Mouse (Mus musculus): Measurements from ENCODE around the gene Zfp931. TPM values are rescaled to one million over a fixed set of nuclear protein-coding genes. Genes with fewer than 3 reads are reported as not detected.
"Not testable (repeated sequence)": the region's sequence is repeated elsewhere in the genome, so short reads cannot be mapped to it uniquely, and the experiment has no call there.

Zfp931 gene
- total RNA-seq (2014; rRNA removed) (12.6 and 16.0 TPM in 2 replicates), polyA plus RNA-seq (2015; fragmentation: Nextera tagmentation; extraction: Ambion mirVana) (10.9 and 13.1 TPM in 2 replicates)

DNA sequence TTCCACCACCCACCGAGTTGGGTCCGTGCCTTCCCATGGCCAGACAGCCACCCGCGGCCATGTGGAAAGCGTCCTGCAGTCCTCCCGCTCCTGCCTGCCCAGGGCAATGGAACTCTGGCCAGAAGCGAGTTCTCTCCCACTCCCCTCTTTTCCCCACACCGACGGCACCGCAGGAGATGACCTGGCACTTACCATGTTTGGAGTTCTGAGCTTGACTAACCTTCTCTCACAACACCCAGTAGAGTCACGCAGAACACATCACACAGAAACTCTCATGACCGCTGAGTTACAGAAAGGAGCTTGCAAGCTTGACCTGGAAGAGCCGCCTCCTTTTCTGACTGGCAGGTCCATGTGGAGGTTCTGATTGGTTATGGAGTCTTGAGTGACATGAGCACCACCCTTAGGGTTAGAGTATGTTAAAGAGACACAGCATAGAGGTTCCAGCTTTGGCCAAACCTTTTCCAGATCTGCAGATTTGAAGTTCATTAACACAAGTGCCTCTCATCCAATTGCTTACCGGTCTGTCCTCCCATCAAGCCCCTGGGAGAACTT is at the start of gene Zfp931:
Gene Zfp931 (minus strand): TSS at position 311 of the 552 bp plus-strand sequence.
- not testable (repeated sequence) for H3K4me1 ChIP-seq (ENCODE audit: insufficient read depth); ATAC-seq; DNase-seq; H3K9ac ChIP-seq; H3K36me3 ChIP-seq (ENCODE audit: insufficient read depth); H3K27me3 ChIP-seq (ENCODE audit: insufficient read depth, low read length); H3K27ac ChIP-seq (ENCODE audit: low read depth, low read length); H3K9me3 ChIP-seq (ENCODE audit: low read length)
- Histone ChIP-seq H3K4me2 (ENCODE audit: low read depth) (peak within 1 kb of the TSS; percentile 47), H3K4me3 (ENCODE audit: low read depth, low read length) (peak within 1 kb of the TSS; percentile 31)
- 0% methylated on average over 2 of the region's 14 CpGs for WGBS

DNA sequence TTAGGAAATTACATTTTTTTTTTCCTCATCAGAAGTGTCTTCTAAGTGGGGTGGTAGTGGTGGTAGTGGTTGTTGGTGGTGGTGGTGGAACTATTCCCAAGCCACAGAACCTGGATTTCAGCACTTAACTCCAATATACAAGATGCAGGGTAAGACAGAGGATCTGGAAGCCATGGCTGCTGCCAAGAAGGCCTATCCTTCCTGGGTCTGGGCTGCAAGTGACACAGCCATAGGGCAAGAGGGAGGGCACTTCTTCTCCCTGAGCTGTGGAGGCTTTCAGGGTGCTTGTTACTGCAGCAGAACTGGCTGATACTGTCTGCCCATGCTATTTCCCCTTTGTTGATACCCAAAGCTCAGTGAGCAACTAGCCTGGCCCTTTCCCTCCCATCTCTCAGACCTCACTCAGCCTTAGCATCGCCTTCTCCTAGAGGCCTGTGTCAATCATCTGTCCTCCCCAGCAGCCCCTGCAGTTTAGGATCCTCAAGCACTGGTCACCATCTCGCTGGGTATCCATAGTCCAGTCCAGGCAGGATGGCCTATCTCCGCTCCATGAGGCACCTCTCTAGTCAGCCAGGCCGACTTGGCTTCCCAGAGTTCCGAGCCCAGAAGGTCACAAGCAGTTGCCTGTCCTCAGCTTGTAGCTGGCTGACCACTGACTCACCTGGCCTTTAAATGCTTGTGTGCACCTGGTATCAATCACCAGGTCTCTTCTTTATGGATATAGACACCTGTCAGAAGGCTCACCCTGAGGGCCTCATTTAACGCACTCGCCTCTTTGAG is 48.0 kb upstream of the Zfp931 start:
- no peak for ATAC-seq

DNA sequence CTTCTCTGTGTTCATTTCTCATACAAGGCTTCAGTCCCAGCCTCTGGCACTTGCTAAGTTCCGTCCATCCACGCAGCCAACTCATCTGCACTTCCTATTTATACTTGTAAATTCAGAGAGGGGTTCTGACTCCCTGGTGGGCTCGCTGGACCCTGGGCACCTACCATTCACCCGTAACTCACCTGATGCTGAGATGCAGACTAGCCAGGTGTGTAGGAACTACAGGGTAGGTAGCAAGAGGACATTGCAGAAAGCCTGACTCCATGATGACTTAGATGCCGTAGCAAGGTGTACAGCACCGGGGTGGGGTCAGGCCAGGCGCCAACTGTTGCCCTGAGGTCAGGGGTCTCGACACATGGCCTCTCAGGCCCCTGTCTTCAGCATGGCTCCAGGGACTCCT is 47.2 kb upstream of the Zfp931 start:
- 84% methylated on average over 8 of the region's 8 CpGs for WGBS
- no peaks in the 10 kb centered on the region for H3K36me3 ChIP-seq (ENCODE audit: insufficient read depth)

More for the DNA sequence above, 48.0 kb upstream of the Zfp931 start:
- DNase-seq: no peak
- 96% methylated on average over 7 of the region's 7 CpGs for WGBS
- H3K27me3 ChIP-seq (ENCODE audit: insufficient read depth, low read length): no peaks in the 10 kb centered on the region
- no peaks in the 10 kb centered on the region for H3K9me3 ChIP-seq (ENCODE audit: low read length)
- no peak for TF ChIP-seq CTCF (IDR thresholded peaks at IDR 0.05; ENCODE audit: low read depth)
- no peak overlapping the region for H3K4me3 ChIP-seq (ENCODE audit: low read depth, low read length)
- no peak overlapping the region for H3K9ac ChIP-seq
- H3K36me3 ChIP-seq (ENCODE audit: insufficient read depth): no peaks in the 10 kb centered on the region
- no peak overlapping the region for H3K4me2 ChIP-seq (ENCODE audit: low read depth)
- peaks cover 3% of the 10 kb centered on the region; the same call in 1 of the 2 replicates for H3K4me1 ChIP-seq (ENCODE audit: insufficient read depth)
- no peak overlapping the region for H3K27ac ChIP-seq (ENCODE audit: low read depth, low read length)

DNA sequence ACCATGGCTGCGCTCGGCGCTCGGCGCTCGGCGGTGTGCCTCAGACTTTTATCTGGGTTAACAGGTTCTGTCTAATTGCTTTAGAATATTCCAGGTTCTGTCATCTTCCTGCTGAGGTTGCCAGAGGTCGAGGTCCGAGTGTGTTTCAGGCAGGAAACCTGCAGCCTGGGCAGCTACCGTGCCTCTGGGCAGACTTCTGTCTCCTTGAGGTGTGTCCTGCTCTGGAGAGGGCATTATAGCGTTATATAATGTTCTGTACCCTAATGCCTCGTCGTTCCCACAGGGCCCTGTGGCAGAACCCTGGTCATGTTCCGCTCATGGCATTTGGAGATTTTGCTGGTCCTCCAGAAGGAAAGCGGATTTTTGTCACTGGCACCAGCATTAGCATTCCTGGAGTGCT is 45.2 kb upstream of the Zfp931 start:
- ATAC-seq: no peak
- Histone ChIP-seq H3K27me3 (ENCODE audit: insufficient read depth, low read length) (peaks cover 4% of the 10 kb centered on the region; the same call in 1 of the 2 replicates), H3K4me3 (ENCODE audit: low read depth, low read length) (no peak overlapping the region), H3K9me3 (ENCODE audit: low read length) (no peaks in the 10 kb centered on the region), H3K4me2 (ENCODE audit: low read depth) (no peak overlapping the region), H3K36me3 (ENCODE audit: insufficient read depth) (no peaks in the 10 kb centered on the region), H3K27ac (ENCODE audit: low read depth, low read length) (no peak overlapping the region), H3K4me1 (ENCODE audit: insufficient read depth) (no peaks in the 10 kb centered on the region), H3K9ac (no peak overlapping the region)
- WGBS: 71% methylated on average over 15 of the region's 15 CpGs
- DNase-seq: no peak
- no peak for TF ChIP-seq CTCF (IDR thresholded peaks at IDR 0.05; ENCODE audit: low read depth)

More for the DNA sequence above, 47.2 kb upstream of the Zfp931 start:
- H3K4me3 ChIP-seq (ENCODE audit: low read depth, low read length): no peak overlapping the region
- H3K9me3 ChIP-seq (ENCODE audit: low read length): no peaks in the 10 kb centered on the region
- no peak overlapping the region for H3K9ac ChIP-seq
- H3K4me1 ChIP-seq (ENCODE audit: insufficient read depth): peaks cover 3% of the 10 kb centered on the region; the same call in 1 of the 2 replicates
- H3K27ac ChIP-seq (ENCODE audit: low read depth, low read length): no peak overlapping the region
- DNase-seq: no peak
- no peak for TF ChIP-seq CTCF (IDR thresholded peaks at IDR 0.05; ENCODE audit: low read depth)
- H3K27me3 ChIP-seq (ENCODE audit: insufficient read depth, low read length): no peaks in the 10 kb centered on the region
- ATAC-seq: no peak
- no peak overlapping the region for H3K4me2 ChIP-seq (ENCODE audit: low read depth)

DNA sequence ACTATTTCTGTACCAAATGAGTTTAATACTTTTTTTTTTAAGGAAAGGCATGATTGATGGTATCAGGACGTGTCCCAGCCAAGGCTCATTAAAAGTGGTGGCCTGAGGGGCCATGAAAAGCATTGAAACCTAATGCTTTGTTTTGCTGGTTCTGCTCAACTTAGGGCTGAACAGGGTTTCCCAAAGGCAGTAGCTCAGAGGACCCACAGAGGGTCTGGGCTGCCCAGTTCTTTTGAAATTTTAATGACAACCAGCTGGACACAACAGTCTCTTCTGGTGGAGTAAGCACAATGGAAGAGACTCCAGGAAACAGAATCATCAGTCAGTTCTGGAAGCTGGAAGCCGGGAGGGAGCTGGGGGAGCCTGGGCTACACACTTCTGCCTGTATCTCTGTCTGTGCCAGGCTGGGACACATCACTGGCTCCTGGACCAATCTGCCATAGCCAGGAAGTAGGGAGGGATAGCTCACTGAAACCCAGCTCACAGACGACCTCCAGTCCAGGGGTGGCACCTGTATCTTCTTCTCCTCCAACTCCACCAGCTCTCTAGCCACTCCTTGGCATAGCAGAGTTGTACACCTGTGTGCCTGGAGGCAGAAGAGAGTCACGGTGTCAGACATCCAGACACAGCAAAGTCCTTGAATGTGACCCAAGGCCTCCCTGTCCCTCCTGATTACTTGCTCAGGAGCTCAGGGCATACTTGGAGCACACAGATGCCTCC is 43.8 kb upstream of the Zfp931 start:
- no peak overlapping the region for H3K9ac ChIP-seq
- peaks cover 6% of the 10 kb centered on the region; the same call in 1 of the 2 replicates for H3K27me3 ChIP-seq (ENCODE audit: insufficient read depth, low read length)
- no peak overlapping the region for H3K4me2 ChIP-seq (ENCODE audit: low read depth)
- no peak overlapping the region for H3K27ac ChIP-seq (ENCODE audit: low read depth, low read length)
- H3K4me1 ChIP-seq (ENCODE audit: insufficient read depth): no peaks in the 10 kb centered on the region
- DNase-seq: no peak
- no peaks in the 10 kb centered on the region for H3K9me3 ChIP-seq (ENCODE audit: low read length)
- no peak overlapping the region for H3K4me3 ChIP-seq (ENCODE audit: low read depth, low read length)
- no peak for TF ChIP-seq CTCF (IDR thresholded peaks at IDR 0.05; ENCODE audit: low read depth)
- WGBS: 31% methylated on average over 4 of the region's 4 CpGs
- ATAC-seq: no peak
- H3K36me3 ChIP-seq (ENCODE audit: insufficient read depth): no peaks in the 10 kb centered on the region

DNA sequence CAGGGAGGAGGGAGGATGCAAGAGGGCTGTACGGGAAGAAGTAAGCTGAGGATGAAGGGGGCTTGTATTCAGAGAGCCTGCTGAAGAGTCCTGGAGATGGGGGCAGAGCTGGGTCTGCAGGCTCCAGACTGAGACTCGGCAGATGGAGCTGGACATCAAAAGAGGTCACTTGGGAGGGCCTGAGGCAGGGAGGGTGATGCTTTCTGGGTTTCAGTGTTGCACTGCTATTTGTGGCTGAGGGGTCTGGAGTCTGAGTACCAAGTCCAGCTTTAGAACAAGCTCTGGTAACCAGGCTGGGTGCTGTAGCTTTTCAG is 43.1 kb upstream of the Zfp931 start:
- no peak overlapping the region for H3K4me2 ChIP-seq (ENCODE audit: low read depth)
- WGBS: 40% methylated on average over 2 of the region's 2 CpGs
- no peaks in the 10 kb centered on the region for H3K36me3 ChIP-seq (ENCODE audit: insufficient read depth)
- no peak overlapping the region for H3K4me3 ChIP-seq (ENCODE audit: low read depth, low read length)
- ATAC-seq: no peak
- no peak for TF ChIP-seq CTCF (IDR thresholded peaks at IDR 0.05; ENCODE audit: low read depth)
- H3K27ac ChIP-seq (ENCODE audit: low read depth, low read length): no peak overlapping the region
- H3K4me1 ChIP-seq (ENCODE audit: insufficient read depth): no peaks in the 10 kb centered on the region
- H3K27me3 ChIP-seq (ENCODE audit: insufficient read depth, low read length): peaks cover 6% of the 10 kb centered on the region; the same call in 1 of the 2 replicates
- H3K9me3 ChIP-seq (ENCODE audit: low read length): no peaks in the 10 kb centered on the region
- H3K9ac ChIP-seq: no peak overlapping the region
- DNase-seq: no peak
